Mouse (Mus musculus): ENCODE measurements around the gene Me3. TPM values are rescaled to one million over a fixed set of nuclear protein-coding genes. Genes with fewer than 3 reads are reported as not detected.

Gene Me3
- polyA plus RNA-seq, 1 experiment: 7.8 TPM

DNA sequence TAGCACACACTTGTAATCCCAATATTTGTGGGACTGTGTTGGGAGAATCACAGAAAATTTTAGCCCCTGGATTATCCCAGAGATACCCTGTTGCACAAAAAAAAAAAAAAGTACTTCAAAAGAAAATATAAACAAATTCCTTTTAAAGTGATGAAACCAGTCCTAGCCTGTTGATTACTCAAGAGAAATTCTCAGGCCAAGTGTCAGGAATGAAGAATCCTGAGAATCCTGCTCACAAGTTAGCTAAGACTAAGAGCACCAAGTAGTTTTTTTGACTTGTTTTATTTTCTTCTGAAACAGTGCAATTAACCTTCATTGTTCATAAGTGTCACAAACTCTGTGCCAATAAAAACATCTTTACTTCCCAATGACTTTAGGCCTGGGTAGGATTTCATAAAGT is 44.0 kb downstream of the Me3 start:
- TF ChIP-seq CTCF (IDR thresholded peaks at IDR 0.05; ENCODE audit: borderline replicate concordance, control insufficient read depth, extremely low read depth, insufficient read depth, low read length, poor library complexity) (no peak), POLR2A (IDR thresholded peaks at IDR 0.05; ENCODE audit: control insufficient read depth, extremely low read depth, insufficient read depth, low read length, poor library complexity) (no peak)
- Histone ChIP-seq H3K27ac (ENCODE audit: control insufficient read depth, insufficient read depth, low read length) (no peak overlapping the region), H3K27me3 (ENCODE audit: control insufficient read depth, insufficient read depth, low read length) (no peaks in the 10 kb centered on the region), H3K4me3 (ENCODE audit: control insufficient read depth, insufficient read depth, low read length) (no peak overlapping the region), H3K4me1 (replicated peaks; ENCODE audit: control insufficient read depth, insufficient read depth, low read length) (no peaks in the 10 kb centered on the region), H3K36me3 (ENCODE audit: control insufficient read depth, insufficient read depth, low read length) (no peaks in the 10 kb centered on the region)
- DNase-seq: no peak

DNA sequence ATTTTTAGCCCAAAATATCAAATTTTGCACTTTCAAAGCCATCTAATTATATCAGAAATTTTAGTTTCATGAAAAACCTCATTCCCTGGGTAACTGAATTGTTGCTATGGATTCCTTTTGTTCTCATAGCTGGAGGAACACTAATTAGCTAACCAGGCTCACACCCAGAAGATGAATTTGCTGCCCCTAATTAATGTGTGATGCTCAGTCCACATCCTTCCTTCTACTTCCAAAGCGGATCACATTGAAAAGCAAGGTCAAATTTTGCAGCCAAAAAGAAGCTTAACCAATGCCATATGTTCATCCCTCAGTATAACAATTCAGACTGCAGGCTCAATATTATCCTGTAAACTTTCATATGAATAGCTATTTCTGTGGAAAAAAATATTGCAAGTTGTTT is 45.7 kb downstream of the Me3 start:
- WGBS: 100% methylated on average over 1 of the region's 1 CpGs
- no peak for DNase-seq

DNA sequence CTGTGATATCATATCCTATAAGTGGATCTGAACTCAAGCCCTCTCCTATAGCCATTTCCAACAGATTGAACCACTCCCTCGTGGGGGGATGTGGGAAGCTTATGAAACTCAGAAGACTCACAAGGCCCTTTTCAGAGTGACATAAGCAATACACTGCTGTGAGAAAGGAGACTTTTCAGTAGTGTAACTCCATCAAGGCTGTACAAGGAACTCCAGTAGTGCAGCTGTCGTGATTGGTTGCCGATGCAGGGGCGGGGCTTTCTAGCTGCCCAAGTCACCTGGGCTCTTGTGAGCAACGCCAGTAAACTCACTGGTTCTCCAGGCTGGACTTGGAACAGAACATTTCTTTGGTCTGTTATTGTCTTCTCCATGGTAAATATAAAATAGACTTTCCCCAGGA is 46.5 kb downstream of the Me3 start:
- no peak for DNase-seq
- WGBS: 26% methylated on average over 5 of the region's 5 CpGs
- Histone ChIP-seq H3K27ac (ENCODE audit: control insufficient read depth, insufficient read depth, low read length) (no peak overlapping the region), H3K4me3 (ENCODE audit: control insufficient read depth, insufficient read depth, low read length) (no peak overlapping the region), H3K4me1 (replicated peaks; ENCODE audit: control insufficient read depth, insufficient read depth, low read length) (no peaks in the 10 kb centered on the region), H3K36me3 (ENCODE audit: control insufficient read depth, insufficient read depth, low read length) (no peaks in the 10 kb centered on the region), H3K27me3 (ENCODE audit: control insufficient read depth, insufficient read depth, low read length) (no peaks in the 10 kb centered on the region)
- no peak for TF ChIP-seq CTCF (IDR thresholded peaks at IDR 0.05; ENCODE audit: borderline replicate concordance, control insufficient read depth, extremely low read depth, insufficient read depth, low read length, poor library complexity)
- TF ChIP-seq POLR2A (IDR thresholded peaks at IDR 0.05; ENCODE audit: control insufficient read depth, extremely low read depth, insufficient read depth, low read length, poor library complexity): no peak

More for the DNA sequence above, 45.7 kb downstream of the Me3 start:
- H3K36me3 ChIP-seq (ENCODE audit: control insufficient read depth, insufficient read depth, low read length): no peaks in the 10 kb centered on the region
- H3K27me3 ChIP-seq (ENCODE audit: control insufficient read depth, insufficient read depth, low read length): no peaks in the 10 kb centered on the region
- H3K4me1 ChIP-seq (replicated peaks; ENCODE audit: control insufficient read depth, insufficient read depth, low read length): no peaks in the 10 kb centered on the region
- TF ChIP-seq CTCF (IDR thresholded peaks at IDR 0.05; ENCODE audit: borderline replicate concordance, control insufficient read depth, extremely low read depth, insufficient read depth, low read length, poor library complexity) (no peak), POLR2A (IDR thresholded peaks at IDR 0.05; ENCODE audit: control insufficient read depth, extremely low read depth, insufficient read depth, low read length, poor library complexity) (no peak)
- no peak overlapping the region for H3K4me3 ChIP-seq (ENCODE audit: control insufficient read depth, insufficient read depth, low read length)
- H3K27ac ChIP-seq (ENCODE audit: control insufficient read depth, insufficient read depth, low read length): no peak overlapping the region

DNA sequence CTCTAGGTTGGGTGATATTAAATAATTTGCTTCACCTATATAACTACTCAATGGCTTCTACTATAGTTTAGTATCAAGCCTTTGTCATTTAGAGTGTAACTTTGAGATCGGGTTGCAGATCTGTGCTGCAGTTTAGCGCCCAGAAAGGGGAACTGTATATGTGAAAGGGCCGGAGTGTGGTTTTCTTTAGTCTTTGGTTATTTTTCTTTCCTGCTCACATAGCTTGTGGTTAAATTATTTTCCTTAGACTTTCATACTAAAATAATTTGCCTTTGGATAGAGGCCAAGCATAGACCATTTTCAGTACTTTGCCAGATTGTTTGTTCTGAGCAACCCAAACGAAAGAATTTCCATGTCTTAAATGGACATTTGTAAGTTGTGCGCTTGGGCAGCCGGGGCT is 46.9 kb downstream of the Me3 start:
- Histone ChIP-seq H3K36me3 (ENCODE audit: control insufficient read depth, insufficient read depth, low read length) (no peaks in the 10 kb centered on the region), H3K4me1 (replicated peaks; ENCODE audit: control insufficient read depth, insufficient read depth, low read length) (no peaks in the 10 kb centered on the region), H3K27ac (ENCODE audit: control insufficient read depth, insufficient read depth, low read length) (no peak overlapping the region), H3K27me3 (ENCODE audit: control insufficient read depth, insufficient read depth, low read length) (no peaks in the 10 kb centered on the region), H3K4me3 (ENCODE audit: control insufficient read depth, insufficient read depth, low read length) (no peak overlapping the region)
- 25% methylated on average over 6 of the region's 6 CpGs for WGBS
- no peak for DNase-seq
- TF ChIP-seq CTCF (IDR thresholded peaks at IDR 0.05; ENCODE audit: borderline replicate concordance, control insufficient read depth, extremely low read depth, insufficient read depth, low read length, poor library complexity): no peak
- TF ChIP-seq POLR2A (IDR thresholded peaks at IDR 0.05; ENCODE audit: control insufficient read depth, extremely low read depth, insufficient read depth, low read length, poor library complexity): no peak

DNA sequence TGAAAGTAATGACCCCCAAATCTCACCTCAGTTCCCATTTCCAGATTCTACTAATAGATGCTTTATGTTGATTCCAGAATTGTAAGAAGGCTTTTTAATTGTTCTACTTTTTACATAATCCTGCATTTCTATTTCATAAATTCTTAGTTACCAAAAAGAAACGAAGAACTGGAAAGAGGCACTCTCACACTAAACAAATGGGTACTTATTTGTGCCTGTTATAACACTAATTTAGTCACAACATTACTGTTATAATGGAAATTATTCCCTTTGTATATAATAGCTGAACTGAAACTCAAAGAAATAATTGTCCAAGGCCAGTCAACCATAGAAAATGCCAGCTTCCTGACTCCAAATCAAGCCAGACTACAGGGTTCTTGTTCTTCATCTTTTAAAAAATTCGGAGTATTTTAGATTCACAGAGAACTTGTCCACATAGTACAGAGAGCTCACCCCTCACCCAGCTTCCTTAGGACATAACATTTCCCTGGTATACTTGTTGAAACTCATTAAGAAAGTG is 47.5 kb downstream of the Me3 start:
- 80% methylated on average over 2 of the region's 2 CpGs for WGBS
- TF ChIP-seq CTCF (IDR thresholded peaks at IDR 0.05; ENCODE audit: borderline replicate concordance, control insufficient read depth, extremely low read depth, insufficient read depth, low read length, poor library complexity): no peak
- TF ChIP-seq POLR2A (IDR thresholded peaks at IDR 0.05; ENCODE audit: control insufficient read depth, extremely low read depth, insufficient read depth, low read length, poor library complexity): no peak
- Histone ChIP-seq H3K27me3 (ENCODE audit: control insufficient read depth, insufficient read depth, low read length) (no peaks in the 10 kb centered on the region), H3K27ac (ENCODE audit: control insufficient read depth, insufficient read depth, low read length) (no peak overlapping the region), H3K36me3 (ENCODE audit: control insufficient read depth, insufficient read depth, low read length) (no peaks in the 10 kb centered on the region), H3K4me3 (ENCODE audit: control insufficient read depth, insufficient read depth, low read length) (no peak overlapping the region), H3K4me1 (replicated peaks; ENCODE audit: control insufficient read depth, insufficient read depth, low read length) (no peaks in the 10 kb centered on the region)
- DNase-seq: no peak

DNA sequence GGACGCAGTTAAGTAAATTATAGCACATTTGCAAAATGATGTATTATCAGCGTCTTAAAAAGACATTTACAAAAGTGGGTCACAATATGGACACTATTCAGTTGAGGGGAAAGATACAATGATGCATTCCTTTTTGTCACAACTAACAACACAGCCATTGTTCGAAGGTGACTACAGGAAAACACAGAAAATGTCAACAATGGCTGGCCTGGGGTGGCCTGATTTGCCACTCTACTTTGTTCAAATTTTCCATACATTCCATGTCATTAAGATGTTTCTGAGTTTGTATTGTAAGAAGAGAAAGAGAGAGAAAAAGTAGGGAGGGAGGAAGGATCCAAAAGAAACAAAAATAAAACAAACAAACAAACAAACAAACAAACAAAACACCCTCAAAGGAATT is 48.7 kb downstream of the Me3 start:
- no peak for TF ChIP-seq POLR2A (IDR thresholded peaks at IDR 0.05; ENCODE audit: control insufficient read depth, extremely low read depth, insufficient read depth, low read length, poor library complexity)
- TF ChIP-seq CTCF (IDR thresholded peaks at IDR 0.05; ENCODE audit: borderline replicate concordance, control insufficient read depth, extremely low read depth, insufficient read depth, low read length, poor library complexity): no peak
- no peaks in the 10 kb centered on the region for H3K36me3 ChIP-seq (ENCODE audit: control insufficient read depth, insufficient read depth, low read length)
- WGBS: 94% methylated on average over 3 of the region's 3 CpGs
- no peaks in the 10 kb centered on the region for H3K4me1 ChIP-seq (replicated peaks; ENCODE audit: control insufficient read depth, insufficient read depth, low read length)
- no peak overlapping the region for H3K27ac ChIP-seq (ENCODE audit: control insufficient read depth, insufficient read depth, low read length)
- H3K27me3 ChIP-seq (ENCODE audit: control insufficient read depth, insufficient read depth, low read length): no peaks in the 10 kb centered on the region
- no peak for DNase-seq
- H3K4me3 ChIP-seq (ENCODE audit: control insufficient read depth, insufficient read depth, low read length): no peak overlapping the region

Measured in thymus, adult 2 months (tissue).